Mouse (Mus musculus): ENCODE measurements around the gene Aym1.
"Not testable (repeated sequence)": the region's sequence is repeated elsewhere in the genome, so short reads cannot be mapped to it uniquely, and the experiment has no call there.

The Aym1 gene

GRCm38 (mm10) chr5:113354311-113354710, 2.8 kb upstream of the Aym1 start:
- no peak for DNase-seq (ENCODE audit: low spot score)

GRCm38 (mm10) chr5:113357656-113358055, 562 bp downstream of the Aym1 start:
- no peak for DNase-seq (ENCODE audit: low spot score)

GRCm38 (mm10) chr5:113358833-113359232, 1.7 kb downstream of the Aym1 start:
- DNase-seq (ENCODE audit: low spot score), result no peak

- DNase-seq (ENCODE audit: low spot score), result no peak
Observed at GRCm38 (mm10) chr5:113361283-113361682, 4.2 kb downstream of the Aym1 start.

- DNase-seq (ENCODE audit: low spot score), result no peak
Observed at GRCm38 (mm10) chr5:113362258-113362996, 5.3 kb downstream of the Aym1 start.

GRCm38 (mm10) chr5:113363177-113363576, 6.1 kb downstream of the Aym1 start:
- no peak for DNase-seq (ENCODE audit: low spot score)

GRCm38 (mm10) chr5:113365921-113366320, 8.8 kb downstream of the Aym1 start:
- peak; percentile 88 for DNase-seq (ENCODE audit: low spot score)

GRCm38 (mm10) chr5:113367726-113368125, 10.6 kb downstream of the Aym1 start:
- not testable (repeated sequence) for DNase-seq (ENCODE audit: low spot score)

- DNase-seq (ENCODE audit: low spot score), result no peak
Observed at GRCm38 (mm10) chr5:113369262-113369868, 12.3 kb downstream of the Aym1 start.

GRCm38 (mm10) chr5:113372449-113372848, 15.4 kb downstream of the Aym1 start:
- DNase-seq (ENCODE audit: low spot score), result no peak

GRCm38 (mm10) chr5:113372995-113373950, 16.2 kb downstream of the Aym1 start:
- DNase-seq (ENCODE audit: low spot score), result peak; percentile 87

GRCm38 (mm10) chr5:113374290-113374689, 17.2 kb downstream of the Aym1 start:
- no peak for DNase-seq (ENCODE audit: low spot score)

- DNase-seq (ENCODE audit: low spot score), result peak; percentile 79
Observed at GRCm38 (mm10) chr5:113375783-113376182, 18.7 kb downstream of the Aym1 start.

- DNase-seq (ENCODE audit: low spot score), result no peak
Observed at GRCm38 (mm10) chr5:113376292-113376691, 19.2 kb downstream of the Aym1 start.

- no peak for DNase-seq (ENCODE audit: low spot score)
Observed at GRCm38 (mm10) chr5:113379416-113379815, 22.3 kb downstream of the Aym1 start.

- no peak for DNase-seq (ENCODE audit: low spot score)
Observed at GRCm38 (mm10) chr5:113380553-113380952, 23.5 kb downstream of the Aym1 start.

- no peak for DNase-seq (ENCODE audit: low spot score)
Observed at GRCm38 (mm10) chr5:113382580-113382979, 25.5 kb downstream of the Aym1 start.

- DNase-seq (ENCODE audit: low spot score), result no peak
Observed at GRCm38 (mm10) chr5:113393766-113394165, 36.7 kb downstream of the Aym1 start.

GRCm38 (mm10) chr5:113396286-113396934, 39.3 kb downstream of the Aym1 start:
- DNase-seq (ENCODE audit: low spot score), result no peak

- no peak for DNase-seq (ENCODE audit: low spot score)
Observed at GRCm38 (mm10) chr5:113397443-113398317, 40.6 kb downstream of the Aym1 start.

- DNase-seq (ENCODE audit: low spot score), result no peak
Observed at GRCm38 (mm10) chr5:113402702-113403101, 45.6 kb downstream of the Aym1 start.
